Mouse (Mus musculus) heart, postnatal 0 days (tissue): ENCODE measurements around the gene Myd88.

ENCODE experiments used
- CTCF ChIP-seq: IDR thresholded peaks from 2 replicates; pipeline ENCODE4 v1.5.1; 2016; ENCODE audit warnings: antibody characterized with exemption, control low read depth, low read depth
- EP300 ChIP-seq: IDR thresholded peaks from 2 replicates; pipeline ENCODE4 v1.6.1; 2016; ENCODE audit warnings: antibody characterized with exemption, low read depth

DNA sequence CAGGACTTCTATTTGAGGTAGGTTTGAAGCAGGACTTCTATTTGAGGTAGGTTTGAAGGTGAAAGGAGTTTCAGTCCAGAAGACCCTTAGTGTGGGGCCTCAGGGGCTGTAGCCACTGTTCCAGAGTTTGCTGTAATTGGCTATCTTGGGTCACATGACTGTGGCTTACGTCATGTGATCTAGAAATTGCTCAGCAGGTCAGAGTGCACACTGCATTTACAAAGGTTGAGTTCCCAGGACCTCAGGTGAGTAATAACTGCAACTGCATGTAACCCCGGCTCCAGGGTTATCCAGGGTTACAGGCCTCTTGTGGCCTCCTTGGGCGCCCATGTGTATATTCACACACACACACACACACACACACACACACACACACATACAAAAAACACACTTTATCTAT lies 27.2 kb upstream of the Myd88 start:
- no peak for TF ChIP-seq CTCF
- TF ChIP-seq EP300, result no peak
